Mouse (Mus musculus): ENCODE results near the gene Hamp2. TPM values are rescaled to one million over a fixed set of nuclear protein-coding genes. Genes with fewer than 3 reads are reported as not detected.

Hamp2 gene
- polyA plus RNA-seq, 1 experiment from 2014 or later: not detected

- no peak overlapping the region for H3K9ac ChIP-seq (ENCODE audit: low read length)
- ATAC-seq (replicated peaks; ENCODE audit: low FRiP score) (no peak), DNase-seq (ENCODE audit: low spot score) (peak; percentile 78)
- H3K36me3 ChIP-seq (ENCODE audit: control insufficient read depth, insufficient read depth, low read length): no peaks in the 10 kb centered on the region
- H3K27me3 ChIP-seq (ENCODE audit: control insufficient read depth, insufficient read depth, low read length): no peaks in the 10 kb centered on the region
- 0 out of 2 replicates have a peak overlapping the region, but pooled peaks have one; percentile 18 for H3K4me2 ChIP-seq (ENCODE audit: low read depth, low read length, severe bottlenecking)
- 27% methylated on average over 15 of the region's 15 CpGs for WGBS
- H3K4me3 ChIP-seq (ENCODE audit: low read depth, low read length): no peak overlapping the region
- no peaks in the 10 kb centered on the region for H3K9me3 ChIP-seq (ENCODE audit: control insufficient read depth, low read length)
- no peaks in the 10 kb centered on the region for H3K4me1 ChIP-seq (replicated peaks; ENCODE audit: control insufficient read depth, insufficient read depth, low read length)
- no peak overlapping the region for H3K27ac ChIP-seq (ENCODE audit: low read depth, low read length)
These were observed 51.4 kb downstream of the Hamp2 start for GRCm38 (mm10) chr7:30873083-30873482.

Other genes with a start within 250 kb of the Hamp2 start
- gene 2200002J24Rik, start 225.8 kb downstream of the Hamp2 start, polyA plus RNA-seq (2014; fragmentation: Nextera tagmentation; extraction: Ambion mirVana): not detected in 2 replicates
- 0.72 and 1.7 TPM in 2 replicates for gene Atp4a, start 212.5 kb downstream of the Hamp2 start, polyA plus RNA-seq (2014; fragmentation: Nextera tagmentation; extraction: Ambion mirVana)
- 133 and 153 TPM in 2 replicates for gene Tmem147, start 195.1 kb downstream of the Hamp2 start, polyA plus RNA-seq (2014; fragmentation: Nextera tagmentation; extraction: Ambion mirVana)
- gene Gapdhs, start 181.0 kb downstream of the Hamp2 start, polyA plus RNA-seq (2014; fragmentation: Nextera tagmentation; extraction: Ambion mirVana): 0.33 and 1.5 TPM in 2 replicates
- gene Sbsn, start 173.2 kb downstream of the Hamp2 start, polyA plus RNA-seq (2014; fragmentation: Nextera tagmentation; extraction: Ambion mirVana): 0.27 and 1.8 TPM in 2 replicates
- not detected in 2 replicates for gene Dmkn, start 160.9 kb downstream of the Hamp2 start, polyA plus RNA-seq (2014; fragmentation: Nextera tagmentation; extraction: Ambion mirVana)
- gene Krtdap, start 136.8 kb downstream of the Hamp2 start, polyA plus RNA-seq (2014; fragmentation: Nextera tagmentation; extraction: Ambion mirVana): not detected in 2 replicates
- gene Ffar2, start 100.9 kb downstream of the Hamp2 start, polyA plus RNA-seq (2014; fragmentation: Nextera tagmentation; extraction: Ambion mirVana): not detected in 2 replicates
- gene Ffar3, start 68.5 kb downstream of the Hamp2 start, polyA plus RNA-seq (2014; fragmentation: Nextera tagmentation; extraction: Ambion mirVana): not detected in 2 replicates
- gene Ffar1, start 63.1 kb downstream of the Hamp2 start, polyA plus RNA-seq (2014; fragmentation: Nextera tagmentation; extraction: Ambion mirVana): not detected in 2 replicates
- not detected in 2 replicates for gene Cd22, start 44.3 kb downstream of the Hamp2 start, polyA plus RNA-seq (2014; fragmentation: Nextera tagmentation; extraction: Ambion mirVana)
- 0.11 and 0.20 TPM in 2 replicates for gene Mag, start 9.8 kb downstream of the Hamp2 start, polyA plus RNA-seq (2014; fragmentation: Nextera tagmentation; extraction: Ambion mirVana)
- gene Hamp, start 19.4 kb upstream of the Hamp2 start, polyA plus RNA-seq (2014; fragmentation: Nextera tagmentation; extraction: Ambion mirVana): not detected in 2 replicates
- gene Usf2, start 32.1 kb upstream of the Hamp2 start, polyA plus RNA-seq (2014; fragmentation: Nextera tagmentation; extraction: Ambion mirVana): 28.4 and 29.3 TPM in 2 replicates
- gene Lsr, start 48.8 kb upstream of the Hamp2 start, polyA plus RNA-seq (2014; fragmentation: Nextera tagmentation; extraction: Ambion mirVana): 30.8 and 32.5 TPM in 2 replicates
- gene Fam187b, start 49.1 kb upstream of the Hamp2 start, polyA plus RNA-seq (2014; fragmentation: Nextera tagmentation; extraction: Ambion mirVana): 0.81 and 1.3 TPM in 2 replicates
- gene Fxyd5, start 117.8 kb upstream of the Hamp2 start, polyA plus RNA-seq (2014; fragmentation: Nextera tagmentation; extraction: Ambion mirVana): 10.2 and 12.9 TPM in 2 replicates
- 4.1 and 4.9 TPM in 2 replicates for gene Fxyd7, start 126.8 kb upstream of the Hamp2 start, polyA plus RNA-seq (2014; fragmentation: Nextera tagmentation; extraction: Ambion mirVana)
- gene Fxyd1, start 132.5 kb upstream of the Hamp2 start, polyA plus RNA-seq (2014; fragmentation: Nextera tagmentation; extraction: Ambion mirVana): 2.9 and 4.0 TPM in 2 replicates
- 0.36 and 0.44 TPM in 2 replicates for gene Lgi4, start 134.7 kb upstream of the Hamp2 start, polyA plus RNA-seq (2014; fragmentation: Nextera tagmentation; extraction: Ambion mirVana)
- 2.0 and 3.3 TPM in 2 replicates for gene Fxyd3, start 152.0 kb upstream of the Hamp2 start, polyA plus RNA-seq (2014; fragmentation: Nextera tagmentation; extraction: Ambion mirVana)
- 0.29 and 0.39 TPM in 2 replicates for gene Hpn, start 190.6 kb upstream of the Hamp2 start, polyA plus RNA-seq (2014; fragmentation: Nextera tagmentation; extraction: Ambion mirVana)
- gene Scn1b, start 202.3 kb upstream of the Hamp2 start, polyA plus RNA-seq (2014; fragmentation: Nextera tagmentation; extraction: Ambion mirVana): 0.84 and 1.2 TPM in 2 replicates
- gene Gramd1a, start 231.2 kb upstream of the Hamp2 start, polyA plus RNA-seq (2014; fragmentation: Nextera tagmentation; extraction: Ambion mirVana): 133 and 135 TPM in 2 replicates